Mouse (Mus musculus) liver, embryonic 11.5 days (tissue): Measurements from ENCODE around the gene Opn4. TPM values are rescaled to one million over a fixed set of nuclear protein-coding genes. Genes with fewer than 3 reads are reported as not detected.
A peak's percentile ranks its signal among the peaks of the same experiment; 100 is the strongest.

Experiments used
- ATAC-seq: fragments of 200-750 bp; cut with Nextera tagmentation; replicated peaks from 2 replicates; pipeline ENCODE4 v1.8.0; 2017; ENCODE audit warnings: moderate number of reproducible peaks, mild to moderate bottlenecking, moderate TSS enrichment, moderate library complexity; ENCODE audit not compliant: low FRiP score
- DNase-seq: peaks from one replicate; pipeline ENCODE4 v3.0.0-alpha.2; 2017; ENCODE audit warnings: low spot score
- H3K27ac ChIP-seq: fragments of 300-500 bp; sonication (generic); 2 replicates; pipeline ENCODE4 v1.5.1; 2014; ENCODE audit warnings: mild to moderate bottlenecking, low read depth, low read length, control low read depth
- H3K27me3 ChIP-seq: fragments of 300-500 bp; sonication (generic); replicated peaks from 2 replicates; pipeline ENCODE4 v1.6.1; 2014; ENCODE audit warnings: low read length, mixed read lengths; ENCODE audit not compliant: control insufficient read depth, insufficient read depth
- H3K36me3 ChIP-seq: fragments of 300-500 bp; sonication (generic); 2 replicates; pipeline ENCODE4 v1.6.1; 2014; ENCODE audit warnings: mild to moderate bottlenecking, low read length, moderate library complexity, mixed read lengths; ENCODE audit not compliant: control insufficient read depth, insufficient read depth
- H3K4me1 ChIP-seq: fragments of 300-500 bp; sonication (generic); replicated peaks from 2 replicates; pipeline ENCODE4 v1.6.1; 2014; ENCODE audit warnings: low read length, mixed read lengths; ENCODE audit not compliant: control insufficient read depth, insufficient read depth
- H3K4me2 ChIP-seq: fragments of 300-500 bp; sonication (generic); 2 replicates; pipeline ENCODE4 v1.6.1; 2014; ENCODE audit warnings: mild to moderate bottlenecking, control low read depth, moderate library complexity
- H3K4me3 ChIP-seq: fragments of 300-500 bp; sonication (generic); 2 replicates; pipeline ENCODE4 v1.5.1; 2014; ENCODE audit warnings: low read depth, low read length, control low read depth
- H3K9ac ChIP-seq: fragments of 300-500 bp; sonication (generic); 2 replicates; pipeline ENCODE4 v1.6.1; 2014; ENCODE audit warnings: low read depth, low read length, control low read depth
- H3K9me3 ChIP-seq: fragments of 300-500 bp; sonication (generic); 2 replicates; pipeline ENCODE4 v1.6.1; 2016; ENCODE audit warnings: low read length, inconsistent platforms, mixed read lengths; ENCODE audit not compliant: control insufficient read depth
- WGBS: fragments of 180-500 bp; shearing (Covaris S2); extraction: QIAGEN DNeasy Blood & Tissue Kit; methylation state at CpG from one replicate; pipeline ENCODE4 v1.1.7; 2014; 5-methylcytosine and 5-hydroxymethylcytosine counted together
- polyA plus RNA-seq: library from polyadenylated mRNA; unstranded; fragments of >200 nt; fragmentation: Nextera tagmentation; extraction: Ambion mirVana; gene quantifications from 2 replicates; pipeline ENCODE4 v1.2.1, GENCODE M21; 2014

Gene Opn4
- polyA plus RNA-seq, 1 experiment from 2014 or later = not detected

DNA sequence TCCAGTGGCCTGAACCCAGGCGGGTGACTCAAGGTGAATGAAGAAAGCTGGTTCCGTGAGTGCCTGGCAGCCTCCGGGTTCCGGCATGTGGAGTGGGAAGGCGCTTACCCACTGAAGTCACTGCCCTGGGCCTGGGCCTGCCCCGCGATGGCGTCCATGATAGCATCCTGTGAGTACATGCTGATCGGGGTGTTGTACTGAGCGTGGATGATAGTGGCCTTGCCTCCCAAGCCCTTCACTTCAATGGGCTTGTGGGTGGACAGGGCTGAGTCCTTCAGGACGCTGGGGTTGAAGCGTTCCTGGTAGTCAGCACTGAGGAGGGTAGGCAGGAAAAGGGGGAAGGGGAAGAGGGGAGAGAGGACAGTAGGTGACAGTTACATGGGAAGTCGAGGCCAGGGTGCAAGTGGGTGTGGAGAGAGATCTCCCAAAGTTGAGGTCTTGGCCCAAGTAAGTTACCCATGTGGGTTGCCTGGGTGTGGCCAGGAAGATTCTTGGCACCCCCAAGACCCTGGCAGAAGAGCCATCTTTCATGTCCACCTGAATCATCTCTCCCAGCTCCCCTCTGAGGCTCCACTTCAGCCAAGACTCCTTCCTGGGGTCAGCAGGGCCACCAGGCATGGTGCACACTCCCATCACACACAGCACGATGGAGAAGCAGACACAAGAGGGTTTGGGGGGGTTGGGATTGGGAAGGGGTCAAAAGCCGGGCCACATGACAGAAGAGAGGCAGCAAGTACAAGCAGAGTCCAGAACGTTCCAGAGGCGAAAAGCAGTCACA lies 28.1 kb downstream of the Opn4 start:
- no peak overlapping the region for H3K9ac ChIP-seq
- ATAC-seq (no peak), DNase-seq (no peak)
- peaks cover 6% of the 10 kb centered on the region for H3K27me3 ChIP-seq
- H3K4me2 ChIP-seq = no peak overlapping the region
- 80% methylated on average over 17 of the region's 17 CpGs for WGBS
- H3K4me1 ChIP-seq = no peaks in the 10 kb centered on the region
- no peak overlapping the region for H3K4me3 ChIP-seq
- no peaks in the 10 kb centered on the region for H3K36me3 ChIP-seq
- no peak overlapping the region for H3K27ac ChIP-seq
- no peaks in the 10 kb centered on the region for H3K9me3 ChIP-seq

GRCm38 (mm10) chr14:34570903-34571302 lies 29.0 kb downstream of the Opn4 start:
- 70% methylated on average over 4 of the region's 4 CpGs for WGBS
- Histone ChIP-seq H3K27ac (no peak overlapping the region), H3K4me3 (no peak overlapping the region), H3K4me2 (no peak overlapping the region), H3K27me3 (peaks cover 6% of the 10 kb centered on the region), H3K9me3 (no peaks in the 10 kb centered on the region), H3K4me1 (no peaks in the 10 kb centered on the region), H3K9ac (no peak overlapping the region), H3K36me3 (no peaks in the 10 kb centered on the region)
- ATAC-seq (no peak), DNase-seq (no peak)

DNA sequence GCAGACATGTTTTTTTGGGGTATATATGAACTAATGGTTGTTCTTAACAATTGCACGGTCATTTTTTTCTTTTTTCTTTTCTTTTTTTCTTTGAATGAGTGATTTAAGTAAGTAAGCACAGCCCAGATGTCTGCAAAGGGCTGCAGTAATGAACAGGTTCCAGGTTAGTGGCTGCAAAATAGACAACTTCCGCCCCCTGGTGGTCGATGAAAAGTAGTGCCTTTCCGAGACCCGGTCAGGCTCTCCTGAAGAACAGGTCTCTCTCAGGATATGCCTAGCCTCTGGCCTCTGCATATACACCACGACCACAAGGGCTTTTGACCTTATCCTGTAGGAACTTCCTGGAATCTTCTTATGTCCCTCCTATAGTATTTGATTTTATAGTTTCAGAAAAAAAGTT lies 29.6 kb downstream of the Opn4 start:
- H3K4me2 ChIP-seq = peak overlapping the region; percentile 51
- WGBS = 0% methylated on average over 6 of the region's 6 CpGs
- H3K36me3 ChIP-seq = no peaks in the 10 kb centered on the region
- no peaks in the 10 kb centered on the region for H3K9me3 ChIP-seq
- peak; percentile 68 for DNase-seq
- H3K4me3 ChIP-seq = no peak overlapping the region
- no peaks in the 10 kb centered on the region for H3K4me1 ChIP-seq
- no peak overlapping the region for H3K27ac ChIP-seq
- H3K27me3 ChIP-seq = peaks cover 6% of the 10 kb centered on the region
- peak; percentile 68 for ATAC-seq
- H3K9ac ChIP-seq = no peak overlapping the region

GRCm38 (mm10) chr14:34569534-34570194 lies 30.3 kb downstream of the Opn4 start:
- no peak overlapping the region for H3K9ac ChIP-seq
- DNase-seq (no peak), ATAC-seq (no peak)
- 23% methylated on average over 27 of the region's 27 CpGs for WGBS
- H3K9me3 ChIP-seq = no peaks in the 10 kb centered on the region
- H3K27me3 ChIP-seq = peaks cover 6% of the 10 kb centered on the region
- no peaks in the 10 kb centered on the region for H3K4me1 ChIP-seq
- H3K27ac ChIP-seq = no peak overlapping the region
- H3K4me3 ChIP-seq = no peak overlapping the region
- no peaks in the 10 kb centered on the region for H3K36me3 ChIP-seq
- H3K4me2 ChIP-seq = peak overlapping the region; percentile 51

GRCm38 (mm10) chr14:34568626-34569025 lies 31.3 kb downstream of the Opn4 start:
- 68% methylated on average over 4 of the region's 4 CpGs for WGBS
- no peak overlapping the region for H3K4me2 ChIP-seq
- H3K27ac ChIP-seq = no peak overlapping the region

GRCm38 (mm10) chr14:34567697-34568096 lies 32.2 kb downstream of the Opn4 start:
- ATAC-seq (no peak), DNase-seq (no peak)
- H3K27ac ChIP-seq = no peak overlapping the region
- WGBS = 56% methylated on average over 5 of the region's 5 CpGs
- peaks cover 6% of the 10 kb centered on the region for H3K27me3 ChIP-seq
- H3K9me3 ChIP-seq = no peaks in the 10 kb centered on the region
- H3K4me2 ChIP-seq = no peak overlapping the region
- no peaks in the 10 kb centered on the region for H3K36me3 ChIP-seq
- H3K4me1 ChIP-seq = no peaks in the 10 kb centered on the region
- H3K9ac ChIP-seq = no peak overlapping the region
- H3K4me3 ChIP-seq = no peak overlapping the region

More at GRCm38 (mm10) chr14:34568626-34569025, 31.3 kb downstream of the Opn4 start:
- ATAC-seq = no peak
- H3K4me3 ChIP-seq = no peak overlapping the region
- H3K4me1 ChIP-seq = no peaks in the 10 kb centered on the region
- H3K27me3 ChIP-seq = peaks cover 6% of the 10 kb centered on the region
- DNase-seq = no peak
- H3K9ac ChIP-seq = no peak overlapping the region
- H3K9me3 ChIP-seq = no peaks in the 10 kb centered on the region
- H3K36me3 ChIP-seq = no peaks in the 10 kb centered on the region

- ATAC-seq (no peak), DNase-seq (no peak)
- Histone ChIP-seq H3K27me3 (peaks cover 6% of the 10 kb centered on the region), H3K9ac (no peak overlapping the region), H3K4me3 (no peak overlapping the region), H3K36me3 (no peaks in the 10 kb centered on the region), H3K4me1 (no peaks in the 10 kb centered on the region), H3K27ac (no peak overlapping the region), H3K9me3 (no peaks in the 10 kb centered on the region), H3K4me2 (no peak overlapping the region)
- 88% methylated on average over 7 of the region's 7 CpGs for WGBS
Observed at GRCm38 (mm10) chr14:34566530-34566929, 33.4 kb downstream of the Opn4 start.

DNA sequence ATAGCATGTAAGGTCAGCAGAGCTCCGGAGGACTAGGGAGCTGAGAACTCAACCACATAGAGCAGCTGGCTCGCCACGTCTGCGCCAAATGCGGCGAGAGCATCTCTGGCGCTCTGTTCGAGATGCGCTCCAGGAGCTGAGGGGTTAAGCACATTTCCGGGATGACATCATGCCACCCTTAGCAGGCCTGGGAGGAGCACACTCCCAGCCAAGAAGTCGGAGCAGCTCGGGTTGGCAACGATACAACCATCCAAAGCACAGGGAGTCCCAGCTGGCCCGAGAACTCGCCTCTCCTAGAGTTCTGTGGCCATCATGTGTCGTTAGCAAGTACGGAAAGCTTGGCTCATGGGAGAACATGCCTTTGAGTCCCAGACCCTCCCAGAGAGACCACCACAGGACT lies 34.2 kb downstream of the Opn4 start:
- ATAC-seq (no peak), DNase-seq (no peak)
- WGBS = 60% methylated on average over 17 of the region's 17 CpGs
- Histone ChIP-seq H3K4me3 (no peak overlapping the region), H3K4me1 (no peaks in the 10 kb centered on the region), H3K9me3 (no peaks in the 10 kb centered on the region), H3K36me3 (no peaks in the 10 kb centered on the region), H3K9ac (no peak overlapping the region), H3K4me2 (no peak overlapping the region), H3K27ac (no peak overlapping the region), H3K27me3 (peaks cover 6% of the 10 kb centered on the region)

DNA sequence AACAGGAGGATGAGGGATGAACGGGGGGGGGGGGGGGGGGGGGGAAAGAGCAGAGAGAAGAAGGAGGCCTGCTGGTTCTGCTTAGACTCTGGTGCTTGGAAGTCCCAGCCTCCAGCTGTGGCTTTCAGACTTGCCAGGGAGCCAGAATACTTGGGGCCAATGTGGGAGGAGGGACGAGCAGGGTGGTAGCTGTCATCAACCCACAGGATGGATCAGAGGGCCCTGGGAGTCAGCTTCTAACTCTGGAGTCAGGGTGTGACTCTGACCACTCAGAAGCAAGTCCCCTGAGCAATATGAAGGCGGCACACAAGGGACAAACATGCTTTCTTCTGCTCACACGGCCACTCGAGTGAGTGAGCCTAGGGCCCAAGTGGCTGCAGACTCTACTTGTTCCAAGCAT lies 35.3 kb downstream of the Opn4 start:
- peaks cover 6% of the 10 kb centered on the region for H3K27me3 ChIP-seq
- no peak overlapping the region for H3K4me3 ChIP-seq
- 81% methylated on average over 4 of the region's 5 CpGs for WGBS
- ATAC-seq (no peak), DNase-seq (no peak)
- no peaks in the 10 kb centered on the region for H3K9me3 ChIP-seq
- no peaks in the 10 kb centered on the region for H3K4me1 ChIP-seq
- no peak overlapping the region for H3K9ac ChIP-seq
- no peak overlapping the region for H3K4me2 ChIP-seq
- H3K36me3 ChIP-seq = no peaks in the 10 kb centered on the region
- H3K27ac ChIP-seq = no peak overlapping the region
